Mouse (Mus musculus): ENCODE measurements around the gene Tbx1. TPM values are rescaled to one million over a fixed set of nuclear protein-coding genes. Genes with fewer than 3 reads are reported as not detected.

Tbx1 gene
- polyA plus RNA-seq (2014; fragmentation: Nextera tagmentation; extraction: Ambion mirVana), result 0.53 and 1.1 TPM in 2 replicates

- Histone ChIP-seq H3K27me3 (ENCODE audit: control insufficient read depth, insufficient read depth, low read length) (peaks cover 51% of the 10 kb centered on the region), H3K9ac (replicated peaks; ENCODE audit: low read depth, low read length) (0 out of 2 replicates have a peak within 1 kb of the TSS, but pooled peaks have one; percentile 14), H3K4me2 (replicated peaks; ENCODE audit: low read depth, low read length) (peak within 1 kb of the TSS; percentile 44), H3K36me3 (ENCODE audit: control insufficient read depth, insufficient read depth, low read length) (no peaks in the 10 kb centered on the region), H3K9me3 (ENCODE audit: control insufficient read depth, low read depth, low read length) (no peaks in the 10 kb centered on the region), H3K27ac (ENCODE audit: low read length) (no peak within 1 kb of the TSS), H3K4me1 (ENCODE audit: control insufficient read depth, insufficient read depth, low read length) (peaks cover 17% of the 10 kb centered on the region; the same call in 1 of the 2 replicates), H3K4me3 (ENCODE audit: low read depth, low read length) (peak within 1 kb of the TSS; percentile 26)
- WGBS, result 5% methylated on average over 48 of the region's 48 CpGs
- ATAC-seq (ENCODE audit: insufficient number of reproducible peaks, insufficient read depth, low FRiP score, low read depth), result peak; percentile 23; the same call in 1 of the 2 replicates
Observed at GRCm38 (mm10) chr16:18589804-18590790, at the start of gene Tbx1. Gene Tbx1, minus strand, starts transcription at chr16:18590671.

GRCm38 (mm10) chr16:18639382-18639929, 49.0 kb upstream of the Tbx1 start:
- WGBS, result 74% methylated on average over 1 of the region's 1 CpGs

GRCm38 (mm10) chr16:18638396-18638795, 47.9 kb upstream of the Tbx1 start:
- Histone ChIP-seq H3K9me3 (ENCODE audit: control insufficient read depth, low read depth, low read length) (no peaks in the 10 kb centered on the region), H3K4me2 (replicated peaks; ENCODE audit: low read depth, low read length) (no peak overlapping the region), H3K27me3 (ENCODE audit: control insufficient read depth, insufficient read depth, low read length) (no peaks in the 10 kb centered on the region), H3K36me3 (ENCODE audit: control insufficient read depth, insufficient read depth, low read length) (no peaks in the 10 kb centered on the region), H3K4me3 (ENCODE audit: low read depth, low read length) (no peak overlapping the region), H3K9ac (replicated peaks; ENCODE audit: low read depth, low read length) (no peak overlapping the region), H3K4me1 (ENCODE audit: control insufficient read depth, insufficient read depth, low read length) (no peaks in the 10 kb centered on the region), H3K27ac (ENCODE audit: low read length) (no peak overlapping the region)
- 50% methylated on average over 2 of the region's 2 CpGs for WGBS
- no peak for ATAC-seq (ENCODE audit: insufficient number of reproducible peaks, insufficient read depth, low FRiP score, low read depth)

More at GRCm38 (mm10) chr16:18639382-18639929, 49.0 kb upstream of the Tbx1 start:
- Histone ChIP-seq H3K9ac (replicated peaks; ENCODE audit: low read depth, low read length) (no peak overlapping the region), H3K27me3 (ENCODE audit: control insufficient read depth, insufficient read depth, low read length) (no peaks in the 10 kb centered on the region), H3K4me1 (ENCODE audit: control insufficient read depth, insufficient read depth, low read length) (no peaks in the 10 kb centered on the region), H3K27ac (ENCODE audit: low read length) (no peak overlapping the region), H3K4me2 (replicated peaks; ENCODE audit: low read depth, low read length) (no peak overlapping the region), H3K4me3 (ENCODE audit: low read depth, low read length) (no peak overlapping the region), H3K9me3 (ENCODE audit: control insufficient read depth, low read depth, low read length) (no peaks in the 10 kb centered on the region), H3K36me3 (ENCODE audit: control insufficient read depth, insufficient read depth, low read length) (no peaks in the 10 kb centered on the region)
- no peak for ATAC-seq (ENCODE audit: insufficient number of reproducible peaks, insufficient read depth, low FRiP score, low read depth)

GRCm38 (mm10) chr16:18636804-18637203, 46.3 kb upstream of the Tbx1 start:
- H3K4me1 ChIP-seq (ENCODE audit: control insufficient read depth, insufficient read depth, low read length), result no peaks in the 10 kb centered on the region
- H3K4me2 ChIP-seq (replicated peaks; ENCODE audit: low read depth, low read length), result no peak overlapping the region
- H3K9ac ChIP-seq (replicated peaks; ENCODE audit: low read depth, low read length), result no peak overlapping the region
- no peak overlapping the region for H3K4me3 ChIP-seq (ENCODE audit: low read depth, low read length)
- H3K36me3 ChIP-seq (ENCODE audit: control insufficient read depth, insufficient read depth, low read length), result no peaks in the 10 kb centered on the region
- H3K27ac ChIP-seq (ENCODE audit: low read length), result no peak overlapping the region
- WGBS, result 71% methylated on average over 3 of the region's 3 CpGs
- H3K27me3 ChIP-seq (ENCODE audit: control insufficient read depth, insufficient read depth, low read length), result no peaks in the 10 kb centered on the region
- no peak for ATAC-seq (ENCODE audit: insufficient number of reproducible peaks, insufficient read depth, low FRiP score, low read depth)
- H3K9me3 ChIP-seq (ENCODE audit: control insufficient read depth, low read depth, low read length), result no peaks in the 10 kb centered on the region

- Histone ChIP-seq H3K9ac (replicated peaks; ENCODE audit: low read depth, low read length) (no peak overlapping the region), H3K36me3 (ENCODE audit: control insufficient read depth, insufficient read depth, low read length) (no peaks in the 10 kb centered on the region), H3K27ac (ENCODE audit: low read length) (no peak overlapping the region), H3K4me1 (ENCODE audit: control insufficient read depth, insufficient read depth, low read length) (no peaks in the 10 kb centered on the region), H3K9me3 (ENCODE audit: control insufficient read depth, low read depth, low read length) (no peaks in the 10 kb centered on the region), H3K4me3 (ENCODE audit: low read depth, low read length) (no peak overlapping the region), H3K27me3 (ENCODE audit: control insufficient read depth, insufficient read depth, low read length) (no peaks in the 10 kb centered on the region), H3K4me2 (replicated peaks; ENCODE audit: low read depth, low read length) (no peak overlapping the region)
- ATAC-seq (ENCODE audit: insufficient number of reproducible peaks, insufficient read depth, low FRiP score, low read depth), result no peak
- WGBS, result 78% methylated on average over 5 of the region's 5 CpGs
Observed at GRCm38 (mm10) chr16:18636401-18636800, 45.9 kb upstream of the Tbx1 start.

GRCm38 (mm10) chr16:18633333-18633732, 42.9 kb upstream of the Tbx1 start:
- H3K9ac ChIP-seq (replicated peaks; ENCODE audit: low read depth, low read length), result no peak overlapping the region
- no peak for ATAC-seq (ENCODE audit: insufficient number of reproducible peaks, insufficient read depth, low FRiP score, low read depth)
- no peak overlapping the region for H3K27ac ChIP-seq (ENCODE audit: low read length)
- no peaks in the 10 kb centered on the region for H3K27me3 ChIP-seq (ENCODE audit: control insufficient read depth, insufficient read depth, low read length)
- no peak overlapping the region for H3K4me3 ChIP-seq (ENCODE audit: low read depth, low read length)
- WGBS, result 24% methylated on average over 1 of the region's 1 CpGs
- no peaks in the 10 kb centered on the region for H3K36me3 ChIP-seq (ENCODE audit: control insufficient read depth, insufficient read depth, low read length)
- H3K9me3 ChIP-seq (ENCODE audit: control insufficient read depth, low read depth, low read length), result no peaks in the 10 kb centered on the region
- H3K4me1 ChIP-seq (ENCODE audit: control insufficient read depth, insufficient read depth, low read length), result peaks cover 7% of the 10 kb centered on the region; the same call in 1 of the 2 replicates
- H3K4me2 ChIP-seq (replicated peaks; ENCODE audit: low read depth, low read length), result no peak overlapping the region

GRCm38 (mm10) chr16:18632816-18633215, 42.3 kb upstream of the Tbx1 start:
- no peaks in the 10 kb centered on the region for H3K9me3 ChIP-seq (ENCODE audit: control insufficient read depth, low read depth, low read length)
- 56% methylated on average over 2 of the region's 2 CpGs for WGBS
- H3K4me3 ChIP-seq (ENCODE audit: low read depth, low read length), result no peak overlapping the region
- H3K27me3 ChIP-seq (ENCODE audit: control insufficient read depth, insufficient read depth, low read length), result no peaks in the 10 kb centered on the region
- H3K27ac ChIP-seq (ENCODE audit: low read length), result no peak overlapping the region
- H3K4me1 ChIP-seq (ENCODE audit: control insufficient read depth, insufficient read depth, low read length), result peaks cover 12% of the 10 kb centered on the region; the same call in 1 of the 2 replicates
- H3K4me2 ChIP-seq (replicated peaks; ENCODE audit: low read depth, low read length), result no peak overlapping the region
- no peak for ATAC-seq (ENCODE audit: insufficient number of reproducible peaks, insufficient read depth, low FRiP score, low read depth)
- no peak overlapping the region for H3K9ac ChIP-seq (replicated peaks; ENCODE audit: low read depth, low read length)
- H3K36me3 ChIP-seq (ENCODE audit: control insufficient read depth, insufficient read depth, low read length), result no peaks in the 10 kb centered on the region

GRCm38 (mm10) chr16:18632059-18632458, 41.6 kb upstream of the Tbx1 start:
- ATAC-seq (ENCODE audit: insufficient number of reproducible peaks, insufficient read depth, low FRiP score, low read depth), result no peak
- H3K4me3 ChIP-seq (ENCODE audit: low read depth, low read length), result no peak overlapping the region
- H3K4me2 ChIP-seq (replicated peaks; ENCODE audit: low read depth, low read length), result no peak overlapping the region
- H3K27me3 ChIP-seq (ENCODE audit: control insufficient read depth, insufficient read depth, low read length), result 0 out of 2 replicates have a peak, but pooled peaks cover 4% of the 10 kb centered on the region
- no peaks in the 10 kb centered on the region for H3K9me3 ChIP-seq (ENCODE audit: control insufficient read depth, low read depth, low read length)
- no peak overlapping the region for H3K27ac ChIP-seq (ENCODE audit: low read length)
- no peak overlapping the region for H3K9ac ChIP-seq (replicated peaks; ENCODE audit: low read depth, low read length)
- peaks cover 12% of the 10 kb centered on the region; the same call in 1 of the 2 replicates for H3K4me1 ChIP-seq (ENCODE audit: control insufficient read depth, insufficient read depth, low read length)
- no peaks in the 10 kb centered on the region for H3K36me3 ChIP-seq (ENCODE audit: control insufficient read depth, insufficient read depth, low read length)
- WGBS, result 54% methylated on average over 3 of the region's 3 CpGs

Data from stomach, embryonic 14.5 days (tissue).